Mouse (Mus musculus): ENCODE data around the gene Mc1r. TPM values are rescaled to one million over a fixed set of nuclear protein-coding genes. Genes with fewer than 3 reads are reported as not detected.
A peak's percentile ranks its signal among the peaks of the same experiment; 100 is the strongest.

The Mc1r gene
- polyA plus RNA-seq, 1 experiment: 0.01 TPM

DNA sequence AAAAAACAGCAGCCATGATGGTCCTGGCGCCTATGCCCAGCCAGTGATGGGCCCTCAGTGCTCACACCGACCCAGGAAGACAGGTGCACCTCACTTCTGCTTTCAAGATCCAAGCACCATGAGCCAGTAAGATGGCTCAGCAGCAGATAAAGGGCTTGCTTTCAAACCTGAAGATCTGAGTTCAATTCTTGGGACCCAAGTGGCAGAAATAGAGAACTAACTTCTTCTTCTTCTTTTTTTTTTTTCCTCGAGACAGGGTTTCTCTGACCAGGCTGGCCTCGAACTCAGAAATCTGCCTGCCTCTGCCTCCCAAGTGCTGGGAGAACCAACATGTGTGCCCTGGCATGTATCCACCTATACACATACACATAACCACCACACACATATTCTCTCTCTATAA lies 12.8 kb downstream of the Mc1r start:
- peaks cover 2% of the 10 kb centered on the region for H3K79me3 ChIP-seq (ENCODE audit: low read depth)
- H3K4me3 ChIP-seq (ENCODE audit: insufficient read depth, poor library complexity, severe bottlenecking): no peak overlapping the region
- H3ac ChIP-seq (ENCODE audit: control insufficient read depth, insufficient read length, low read depth): no peak overlapping the region
- H3K27me3 ChIP-seq (ENCODE audit: control insufficient read depth, insufficient read depth, insufficient read length): no peaks in the 10 kb centered on the region
- peaks cover 27% of the 10 kb centered on the region for H3K36me3 ChIP-seq (ENCODE audit: control insufficient read depth, insufficient read depth)
- peaks cover 19% of the 10 kb centered on the region for H3K79me2 ChIP-seq (ENCODE audit: control insufficient read depth, insufficient read depth)
- TF ChIP-seq MYOG (IDR thresholded peaks at IDR 0.05; ENCODE audit: control insufficient read depth, extremely low read depth, insufficient read length) (no peak), USF1 (IDR thresholded peaks at IDR 0.05; ENCODE audit: low read depth) (no peak), CEBPB (IDR thresholded peaks at IDR 0.05; ENCODE audit: low read depth) (no peak), CTCF (IDR thresholded peaks at IDR 0.05; ENCODE audit: control insufficient read depth, insufficient read depth, insufficient read length) (no peak), FOSL1 (IDR thresholded peaks at IDR 0.05; ENCODE audit: insufficient read depth, low read length, poor library complexity, severe bottlenecking) (no peak), MYOD1 (IDR thresholded peaks at IDR 0.05; ENCODE audit: control insufficient read depth, insufficient read length, low read depth) (no peak), MAX (IDR thresholded peaks at IDR 0.05) (no peak)

DNA sequence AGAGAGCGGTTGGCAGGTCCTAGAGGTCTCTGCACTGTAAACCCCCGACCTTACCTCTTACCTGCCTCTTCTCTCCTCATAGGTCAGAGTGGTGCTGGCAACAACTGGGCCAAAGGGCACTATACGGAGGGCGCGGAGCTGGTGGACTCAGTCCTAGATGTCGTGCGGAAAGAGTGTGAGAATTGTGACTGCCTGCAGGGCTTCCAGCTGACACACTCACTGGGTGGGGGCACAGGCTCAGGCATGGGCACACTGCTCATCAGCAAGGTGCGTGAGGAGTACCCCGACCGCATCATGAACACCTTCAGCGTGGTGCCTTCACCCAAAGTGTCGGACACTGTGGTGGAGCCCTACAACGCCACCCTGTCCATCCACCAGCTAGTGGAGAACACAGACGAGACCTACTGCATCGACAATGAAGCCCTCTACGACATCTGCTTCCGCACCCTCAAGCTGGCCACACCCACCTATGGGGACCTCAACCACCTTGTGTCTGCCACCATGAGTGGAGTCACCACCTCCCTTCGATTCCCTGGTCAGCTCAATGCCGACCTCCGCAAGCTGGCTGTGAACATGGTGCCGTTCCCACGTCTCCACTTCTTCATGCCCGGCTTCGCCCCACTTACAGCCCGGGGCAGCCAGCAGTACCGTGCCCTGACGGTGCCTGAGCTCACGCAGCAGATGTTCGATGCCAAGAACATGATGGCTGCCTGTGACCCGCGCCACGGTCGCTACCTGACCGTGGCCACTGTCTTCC lies 13.8 kb downstream of the Mc1r start:
- H3K79me2 ChIP-seq (ENCODE audit: control insufficient read depth, insufficient read depth): peaks cover 13% of the 10 kb centered on the region
- no peak overlapping the region for H3ac ChIP-seq (ENCODE audit: control insufficient read depth, insufficient read length, low read depth)
- H3K36me3 ChIP-seq (ENCODE audit: control insufficient read depth, insufficient read depth): peaks cover 27% of the 10 kb centered on the region
- TF ChIP-seq MAX (IDR thresholded peaks at IDR 0.05): no peak
- no peak for TF ChIP-seq CEBPB (IDR thresholded peaks at IDR 0.05; ENCODE audit: low read depth)
- no peaks in the 10 kb centered on the region for H3K27me3 ChIP-seq (ENCODE audit: control insufficient read depth, insufficient read depth, insufficient read length)
- no peaks in the 10 kb centered on the region for H3K79me3 ChIP-seq (ENCODE audit: low read depth)
- no peak overlapping the region for H3K4me3 ChIP-seq (ENCODE audit: insufficient read depth, poor library complexity, severe bottlenecking)

- no peak overlapping the region for H3K4me3 ChIP-seq (ENCODE audit: insufficient read depth, poor library complexity, severe bottlenecking)
- no peaks in the 10 kb centered on the region for H3K79me3 ChIP-seq (ENCODE audit: low read depth)
- H3K36me3 ChIP-seq (ENCODE audit: control insufficient read depth, insufficient read depth): peaks cover 27% of the 10 kb centered on the region
- H3ac ChIP-seq (ENCODE audit: control insufficient read depth, insufficient read length, low read depth): no peak overlapping the region
- TF ChIP-seq MAX (IDR thresholded peaks at IDR 0.05): no peak
- no peak for TF ChIP-seq MYOG (IDR thresholded peaks at IDR 0.05; ENCODE audit: control insufficient read depth, extremely low read depth, insufficient read length)
- no peak for TF ChIP-seq CTCF (IDR thresholded peaks at IDR 0.05; ENCODE audit: control insufficient read depth, insufficient read depth, insufficient read length)
- no peak for TF ChIP-seq USF1 (IDR thresholded peaks at IDR 0.05; ENCODE audit: low read depth)
- no peak for TF ChIP-seq FOSL1 (IDR thresholded peaks at IDR 0.05; ENCODE audit: insufficient read depth, low read length, poor library complexity, severe bottlenecking)
- no peak for TF ChIP-seq CEBPB (IDR thresholded peaks at IDR 0.05; ENCODE audit: low read depth)
- no peak for TF ChIP-seq MYOD1 (IDR thresholded peaks at IDR 0.05; ENCODE audit: control insufficient read depth, insufficient read length, low read depth)
- no peaks in the 10 kb centered on the region for H3K27me3 ChIP-seq (ENCODE audit: control insufficient read depth, insufficient read depth, insufficient read length)
- peaks cover 7% of the 10 kb centered on the region for H3K79me2 ChIP-seq (ENCODE audit: control insufficient read depth, insufficient read depth)
Measured at GRCm38 (mm10) chr8:123421325-123421724, 14.4 kb downstream of the Mc1r start.

GRCm38 (mm10) chr8:123422056-123422780 lies 15.3 kb downstream of the Mc1r start:
- peaks cover 27% of the 10 kb centered on the region for H3K36me3 ChIP-seq (ENCODE audit: control insufficient read depth, insufficient read depth)
- H3K79me3 ChIP-seq (ENCODE audit: low read depth): no peaks in the 10 kb centered on the region
- no peak overlapping the region for H3K4me3 ChIP-seq (ENCODE audit: insufficient read depth, poor library complexity, severe bottlenecking)
- no peaks in the 10 kb centered on the region for H3K79me2 ChIP-seq (ENCODE audit: control insufficient read depth, insufficient read depth)
- no peak for TF ChIP-seq MYOD1 (IDR thresholded peaks at IDR 0.05; ENCODE audit: control insufficient read depth, insufficient read length, low read depth)
- no peak for TF ChIP-seq USF1 (IDR thresholded peaks at IDR 0.05; ENCODE audit: low read depth)
- no peak for TF ChIP-seq FOSL1 (IDR thresholded peaks at IDR 0.05; ENCODE audit: insufficient read depth, low read length, poor library complexity, severe bottlenecking)
- TF ChIP-seq MYOG (IDR thresholded peaks at IDR 0.05; ENCODE audit: control insufficient read depth, extremely low read depth, insufficient read length): no peak
- no peak for TF ChIP-seq CEBPB (IDR thresholded peaks at IDR 0.05; ENCODE audit: low read depth)
- peak; percentile 66 for TF ChIP-seq CTCF (IDR thresholded peaks at IDR 0.05; ENCODE audit: control insufficient read depth, insufficient read depth, insufficient read length)
- peak overlapping the region; percentile 47 for H3ac ChIP-seq (ENCODE audit: control insufficient read depth, insufficient read length, low read depth)
- no peaks in the 10 kb centered on the region for H3K27me3 ChIP-seq (ENCODE audit: control insufficient read depth, insufficient read depth, insufficient read length)

GRCm38 (mm10) chr8:123422781-123423159 lies 15.9 kb downstream of the Mc1r start:
- H3K79me2 ChIP-seq (ENCODE audit: control insufficient read depth, insufficient read depth): no peaks in the 10 kb centered on the region
- H3K4me3 ChIP-seq (ENCODE audit: insufficient read depth, poor library complexity, severe bottlenecking): no peak overlapping the region
- no peak for TF ChIP-seq USF1 (IDR thresholded peaks at IDR 0.05; ENCODE audit: low read depth)
- no peak for TF ChIP-seq CEBPB (IDR thresholded peaks at IDR 0.05; ENCODE audit: low read depth)
- TF ChIP-seq CTCF (IDR thresholded peaks at IDR 0.05; ENCODE audit: control insufficient read depth, insufficient read depth, insufficient read length): no peak
- TF ChIP-seq MYOG (IDR thresholded peaks at IDR 0.05; ENCODE audit: control insufficient read depth, extremely low read depth, insufficient read length): no peak
- TF ChIP-seq MAX (IDR thresholded peaks at IDR 0.05): no peak
- TF ChIP-seq FOSL1 (IDR thresholded peaks at IDR 0.05; ENCODE audit: insufficient read depth, low read length, poor library complexity, severe bottlenecking): no peak
- no peak for TF ChIP-seq MYOD1 (IDR thresholded peaks at IDR 0.05; ENCODE audit: control insufficient read depth, insufficient read length, low read depth)
- no peaks in the 10 kb centered on the region for H3K27me3 ChIP-seq (ENCODE audit: control insufficient read depth, insufficient read depth, insufficient read length)
- peak overlapping the region; percentile 47 for H3ac ChIP-seq (ENCODE audit: control insufficient read depth, insufficient read length, low read depth)
- peaks cover 26% of the 10 kb centered on the region for H3K36me3 ChIP-seq (ENCODE audit: control insufficient read depth, insufficient read depth)
- H3K79me3 ChIP-seq (ENCODE audit: low read depth): no peaks in the 10 kb centered on the region

Data from C2C12 (cell line).